Mouse (Mus musculus) myocyte (in vitro differentiated cells): Measurements from ENCODE around the gene Wars.

Experiments
- CEBPB ChIP-seq: IDR thresholded peaks from 2 replicates; pipeline ENCODE4 v1.6.1; 2011; ENCODE audit warnings: mild to moderate bottlenecking, moderate library complexity; ENCODE audit not compliant: poor library complexity, insufficient read depth, severe bottlenecking
- E2F4 ChIP-seq: IDR thresholded peaks from one replicate; pipeline ENCODE4 v1.6.1; 2011; ENCODE audit warnings: mild to moderate bottlenecking, control low read depth, moderate library complexity; ENCODE audit not compliant: insufficient read depth
- MAX ChIP-seq: IDR thresholded peaks from one replicate; pipeline ENCODE4 v1.6.1; 2011; ENCODE audit warnings: low read depth, mild to moderate bottlenecking, control low read depth
- MYOD1 ChIP-seq, 3 experiments: IDR thresholded peaks; one replicate each; pipeline ENCODE4 v1.6.1; 2011; ENCODE audit warnings: control low read depth in 2 of 3, low read depth in 2 of 3, mild to moderate bottlenecking in 2 of 3, moderate library complexity in 1 of 3; ENCODE audit not compliant: insufficient read length in 2 of 3, control insufficient read depth in 1 of 3
- MYOG ChIP-seq, 3 experiments: IDR thresholded peaks; one replicate each; pipeline ENCODE4 v1.6.1; 2011; ENCODE audit warnings: control low read depth in 2 of 3, low read depth in 2 of 3, mild to moderate bottlenecking in 2 of 3; ENCODE audit not compliant: insufficient read length in 2 of 3, control insufficient read depth in 1 of 3, insufficient read depth in 1 of 3
- POLR2A ChIP-seq: IDR thresholded peaks from one replicate; pipeline ENCODE4 v1.6.1; 2011; ENCODE audit warnings: low read depth, mild to moderate bottlenecking, control low read depth, moderate library complexity; ENCODE audit not compliant: insufficient read length
- POLR2AphosphoS2 ChIP-seq: IDR thresholded peaks from one replicate; pipeline ENCODE4 v1.6.1; 2011; ENCODE audit warnings: low read depth, control low read depth; ENCODE audit not compliant: insufficient read length
- REST ChIP-seq: IDR thresholded peaks from one replicate; pipeline ENCODE4 v1.6.1; 2011; ENCODE audit warnings: mild to moderate bottlenecking, control low read depth, moderate library complexity; ENCODE audit not compliant: insufficient read depth, insufficient read length
- SRF ChIP-seq: IDR thresholded peaks from one replicate; pipeline ENCODE4 v1.6.1; 2011; ENCODE audit warnings: low read depth; ENCODE audit not compliant: control insufficient read depth, insufficient read length
- TCF12 ChIP-seq: IDR thresholded peaks from one replicate; pipeline ENCODE4 v1.6.1; 2011; ENCODE audit warnings: mild to moderate bottlenecking, control low read depth; ENCODE audit not compliant: poor library complexity, insufficient read depth, severe bottlenecking
- TCF3 ChIP-seq: IDR thresholded peaks from one replicate; pipeline ENCODE4 v1.6.1; 2011; ENCODE audit warnings: low read depth, control low read depth; ENCODE audit not compliant: insufficient read length
- USF1 ChIP-seq: IDR thresholded peaks from one replicate; pipeline ENCODE4 v1.6.1; 2011; ENCODE audit warnings: low read depth, mild to moderate bottlenecking, control low read depth, moderate library complexity

GRCm38 (mm10) chr12:108823036-108823435 is 70.9 kb downstream of the Wars start:
- TF ChIP-seq POLR2A (no peak), USF1 (no peak), TCF12 (no peak), MYOD1 (IDR thresholded peaks at IDR 0.05; ENCODE audit: control insufficient read depth in 1 of 3, insufficient read length in 2 of 3, low read depth in 2 of 3) (no peak), TCF3 (no peak), CEBPB (no peak), POLR2AphosphoS2 (no peak), MAX (no peak), E2F4 (no peak), SRF (no peak), REST (no peak), MYOG (IDR thresholded peaks at IDR 0.05; ENCODE audit: control insufficient read depth in 1 of 3, insufficient read depth in 1 of 3, insufficient read length in 2 of 3, low read depth in 2 of 3) (no peak)
